ENCODE assay signal across 21 mouse cellular contexts in the genomic region with DNA sequence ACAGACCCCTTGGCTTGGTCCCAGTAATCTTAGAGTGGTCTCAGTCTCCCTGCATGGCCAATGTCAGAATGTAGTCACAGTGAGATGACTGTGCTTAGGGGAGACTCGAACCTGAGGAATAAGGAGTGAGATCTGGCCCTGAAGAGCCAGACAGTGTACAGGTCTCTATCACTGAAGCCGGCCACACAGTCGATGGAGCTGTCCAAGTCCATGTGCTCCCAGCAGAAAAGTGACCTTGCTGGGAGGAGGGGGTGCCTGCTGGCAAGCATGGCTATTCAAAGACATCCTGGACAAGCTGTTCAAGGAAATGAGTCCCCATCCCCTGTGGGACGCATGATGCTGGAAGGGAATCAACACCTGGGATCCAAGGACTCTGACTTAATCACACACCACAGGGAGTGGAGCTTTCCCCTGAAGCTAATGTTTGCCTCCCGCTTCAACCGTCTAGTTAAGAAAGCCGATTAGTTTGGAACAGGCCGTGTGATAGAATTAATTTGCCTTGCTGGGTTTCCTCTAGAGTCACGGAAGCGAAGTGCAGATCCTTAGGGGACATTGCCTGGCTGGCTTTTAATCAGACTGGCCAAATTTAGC. TPM values are rescaled to one million over a fixed set of nuclear protein-coding genes. Genes with fewer than 3 reads are reported as not detected.
DNase-seq lines count a peak whose midpoint lies in the region; ATAC-seq and TF ChIP-seq lines count a peak whose summit lies in the region.
"Had no signal": no experiment of that assay in that cellular context is flagged by ENCODE, and none has a peak within 500 bp of the region (broad histone marks: within the 10 kb centered on the region; RNA-seq: fewer than 3 reads in every experiment).

No protein-coding gene starts in this region.

- H3K36me3 ChIP-seq in forebrain, embryonic 14.5 days (ENCODE audit: control insufficient read depth, insufficient read depth, low read length): no peaks in the 10 kb centered on the region
- no peaks in the 10 kb centered on the region for H3K36me3 ChIP-seq in forebrain, embryonic 13.5 days (ENCODE audit: poor library complexity, severe bottlenecking)
- H3K36me3 ChIP-seq in midbrain, embryonic 11.5 days (ENCODE audit: control insufficient read depth, insufficient read depth, low read length): no peaks in the 10 kb centered on the region
- H3K36me3 ChIP-seq in midbrain, embryonic 10.5 days: no peaks in the 10 kb centered on the region
- H3K36me3 ChIP-seq in hindbrain, postnatal 0 days (ENCODE audit: insufficient read depth, low read length): no peaks in the 10 kb centered on the region
- H3K36me3 ChIP-seq: embryonic facial prominence, embryonic 15.5 days; forebrain, embryonic 10.5 days; heart, embryonic 13.5 days had no signal

- no peak for ATAC-seq in forebrain, embryonic 14.5 days
- no peak for ATAC-seq in forebrain, embryonic 13.5 days
- ATAC-seq in midbrain, embryonic 11.5 days (ENCODE audit: low FRiP score): peak; percentile 42; the same call in 1 of the 2 replicates
- ATAC-seq in hindbrain, postnatal 0 days: 0 out of 2 replicates have a peak, but pooled peaks have one; percentile 40
- ATAC-seq: intestine, postnatal 0 days; liver, postnatal 0 days had no signal

- no peak overlapping the region for H3K4me3 ChIP-seq in forebrain, embryonic 14.5 days (ENCODE audit: low read depth, low read length)
- no peak overlapping the region for H3K4me3 ChIP-seq in forebrain, embryonic 13.5 days
- no peak overlapping the region for H3K4me3 ChIP-seq in midbrain, embryonic 11.5 days (ENCODE audit: low read depth, low read length)
- H3K4me3 ChIP-seq in midbrain, embryonic 10.5 days: no peak overlapping the region
- H3K4me3 ChIP-seq in hindbrain, postnatal 0 days (ENCODE audit: low read length): no peak overlapping the region
- H3K4me3 ChIP-seq: embryonic facial prominence, embryonic 15.5 days; forebrain, embryonic 10.5 days; heart, embryonic 13.5 days had no signal

- H3K27ac ChIP-seq in forebrain, embryonic 14.5 days (ENCODE audit: low read depth, low read length): no peak overlapping the region
- no peak overlapping the region for H3K27ac ChIP-seq in forebrain, embryonic 13.5 days
- no peak overlapping the region for H3K27ac ChIP-seq in midbrain, embryonic 11.5 days (ENCODE audit: low read depth, low read length)
- no peak overlapping the region for H3K27ac ChIP-seq in midbrain, embryonic 10.5 days (replicated peaks)
- no peak overlapping the region for H3K27ac ChIP-seq in hindbrain, postnatal 0 days
- H3K27ac ChIP-seq: embryonic facial prominence, embryonic 15.5 days; forebrain, embryonic 10.5 days; heart, embryonic 13.5 days had no signal

- no peak for TF ChIP-seq CTCF in hindbrain, postnatal 0 days (IDR thresholded peaks at IDR 0.05; ENCODE audit: low read depth)

- no peaks in the 10 kb centered on the region for H3K27me3 ChIP-seq in forebrain, embryonic 14.5 days (replicated peaks; ENCODE audit: control insufficient read depth, insufficient read depth, low read length)
- H3K27me3 ChIP-seq in forebrain, embryonic 13.5 days: no peaks in the 10 kb centered on the region
- no peaks in the 10 kb centered on the region for H3K27me3 ChIP-seq in midbrain, embryonic 11.5 days (ENCODE audit: control insufficient read depth, insufficient read depth, low read length)
- H3K27me3 ChIP-seq in midbrain, embryonic 10.5 days (ENCODE audit: low read depth, poor library complexity, severe bottlenecking): no peaks in the 10 kb centered on the region
- no peaks in the 10 kb centered on the region for H3K27me3 ChIP-seq in hindbrain, postnatal 0 days (ENCODE audit: insufficient read depth, low read length)
- H3K27me3 ChIP-seq: embryonic facial prominence, embryonic 15.5 days had no signal

- whole genome bisulfite sequencing in forebrain, embryonic 14.5 days: 58% methylated on average over 10 of the region's 10 CpGs
- WGBS in forebrain, embryonic 13.5 days: 58% methylated on average over 10 of the region's 10 CpGs
- WGBS in midbrain, embryonic 11.5 days: 73% methylated on average over 10 of the region's 10 CpGs
- WGBS in midbrain, embryonic 10.5 days: 79% methylated on average over 10 of the region's 10 CpGs
- 39% methylated on average over 10 of the region's 10 CpGs for WGBS in hindbrain, postnatal 0 days

- H3K4me2 ChIP-seq in forebrain, embryonic 14.5 days (ENCODE audit: low read length): no peak overlapping the region
- no peak overlapping the region for H3K4me2 ChIP-seq in forebrain, embryonic 13.5 days
- no peak overlapping the region for H3K4me2 ChIP-seq in midbrain, embryonic 11.5 days
- no peak overlapping the region for H3K4me2 ChIP-seq in hindbrain, postnatal 0 days (ENCODE audit: low read depth, low read length)
- H3K4me2 ChIP-seq: embryonic facial prominence, embryonic 15.5 days; heart, embryonic 13.5 days had no signal

- H3K9ac ChIP-seq in forebrain, embryonic 14.5 days (ENCODE audit: low read length): no peak overlapping the region
- H3K9ac ChIP-seq in forebrain, embryonic 13.5 days: no peak overlapping the region
- H3K9ac ChIP-seq in midbrain, embryonic 11.5 days (ENCODE audit: low read length): no peak overlapping the region
- H3K9ac ChIP-seq in hindbrain, postnatal 0 days (replicated peaks; ENCODE audit: low read length): no peak overlapping the region
- H3K9ac ChIP-seq: embryonic facial prominence, embryonic 15.5 days; heart, embryonic 13.5 days; liver, postnatal 0 days had no signal

- peak; percentile 22 for DNase-seq in forebrain, embryonic 14.5 days (ENCODE audit: low spot score)
- DNase-seq in midbrain, embryonic 11.5 days (ENCODE audit: low spot score, missing footprints): no peak
- DNase-seq in midbrain, embryonic 10.5 days (ENCODE audit: low spot score): no peak
- peak; percentile 56 for DNase-seq in hindbrain, postnatal 0 days (ENCODE audit: low spot score)
- no peak for DNase-seq in urinary bladder, postnatal 4 days (ENCODE audit: low spot score in 2 of 2)
- no peak for DNase-seq in spleen, adult 18-20 months
- DNase-seq: adrenal gland, adult 8-10 months; cerebellum, adult 18-20 months; heart, postnatal 4 days; liver; liver, postnatal 0 days; lung, postnatal 14 days; thymus, postnatal 14 days had no signal

- no peaks in the 10 kb centered on the region for H3K9me3 ChIP-seq in forebrain, embryonic 14.5 days (replicated peaks; ENCODE audit: control insufficient read depth, low read length)
- no peaks in the 10 kb centered on the region for H3K9me3 ChIP-seq in forebrain, embryonic 13.5 days (replicated peaks)
- no peaks in the 10 kb centered on the region for H3K9me3 ChIP-seq in midbrain, embryonic 11.5 days (ENCODE audit: control insufficient read depth, low read length)
- H3K9me3 ChIP-seq in midbrain, embryonic 10.5 days (replicated peaks): no peaks in the 10 kb centered on the region
- no peaks in the 10 kb centered on the region for H3K9me3 ChIP-seq in hindbrain, postnatal 0 days (ENCODE audit: low read length)
- H3K9me3 ChIP-seq: embryonic facial prominence, embryonic 15.5 days; forebrain, embryonic 10.5 days; heart, embryonic 13.5 days had no signal

- no peaks in the 10 kb centered on the region for H3K4me1 ChIP-seq in forebrain, embryonic 14.5 days (ENCODE audit: control insufficient read depth, insufficient read depth, low read length)
- H3K4me1 ChIP-seq in forebrain, embryonic 13.5 days: 0 out of 2 replicates have a peak, but pooled peaks cover 5% of the 10 kb centered on the region
- H3K4me1 ChIP-seq in midbrain, embryonic 11.5 days (ENCODE audit: control insufficient read depth, insufficient read depth, low read length): no peaks in the 10 kb centered on the region
- no peaks in the 10 kb centered on the region for H3K4me1 ChIP-seq in midbrain, embryonic 10.5 days
- H3K4me1 ChIP-seq in hindbrain, postnatal 0 days (ENCODE audit: insufficient read depth, low read length): no peaks in the 10 kb centered on the region
- H3K4me1 ChIP-seq: embryonic facial prominence, embryonic 15.5 days; heart, embryonic 13.5 days had no signal

RNA-seq across cellular contexts. Expression of gene Cnga3, which starts 24.9 kb away (rescaled TPM):
- polyA plus RNA-seq in forebrain, embryonic 14.5 days (2014; fragmentation: Nextera tagmentation; extraction: Ambion mirVana): 0.08 TPM in 1 of 2 replicates, not detected in the other
- 0.06 and 0.09 TPM in 2 replicates for polyA plus RNA-seq in forebrain, embryonic 13.5 days (2015; fragmentation: Nextera tagmentation; extraction: Ambion mirVana)
- not detected in 2 replicates for polyA plus RNA-seq in midbrain, embryonic 11.5 days (2014; fragmentation: Nextera tagmentation; extraction: Ambion mirVana)
- polyA plus RNA-seq in midbrain, embryonic 10.5 days (2016; fragmentation: Nextera tagmentation; extraction: Ambion mirVana): not detected in 2 replicates
- total RNA-seq in hindbrain, postnatal 0 days (2014; rRNA removed): 3.0 TPM in 1 of 2 replicates, not detected in the other
- polyA plus RNA-seq in hindbrain, postnatal 0 days (2015; fragmentation: Nextera tagmentation; extraction: Ambion mirVana): 0.10 and 0.13 TPM in 2 replicates
- total RNA-seq: heart, postnatal 4 days; left cerebral cortex, postnatal 25 days; megakaryocyte-erythroid progenitor cell, adult 5-6 weeks had no signal
- polyA plus RNA-seq: cortical plate, adult 2 months; forebrain, embryonic 10.5 days; heart, embryonic 13.5 days; liver, postnatal 0 days had no signal

Comparison
In these comparisons a context has a peak if more than half of its experiments do, and no peak if none do; other contexts are left out.
1. ATAC-seq: peak in midbrain, embryonic 11.5 days (single experiment) and hindbrain, postnatal 0 days (single experiment); none in forebrain, embryonic 14.5 days (single experiment) and forebrain, embryonic 13.5 days (single experiment).
2. DNase-seq: peak in forebrain, embryonic 14.5 days (single experiment) and hindbrain, postnatal 0 days (single experiment); none in midbrain, embryonic 11.5 days (single experiment), midbrain, embryonic 10.5 days (single experiment), urinary bladder, postnatal 4 days (0 of 2) and spleen, adult 18-20 months (0 of 2).